21 mouse cellular contexts compared by ENCODE assay signal in genomic region chr15:84769641-84770341, GRCm38 (mm10). TPM values are rescaled to one million over a fixed set of nuclear protein-coding genes. Genes with fewer than 3 reads are reported as not detected.
DNase-seq lines count a peak whose midpoint lies in the region; ATAC-seq lines count a peak whose summit lies in the region.
"Had no signal": no experiment of that assay in that cellular context is flagged by ENCODE, and none has a peak within 500 bp of the region (broad histone marks: within the 10 kb centered on the region; RNA-seq: fewer than 3 reads in every experiment).

No protein-coding gene starts in this region.

- H3K4me3 ChIP-seq in forebrain, embryonic 15.5 days = no peak overlapping the region
- H3K4me3 ChIP-seq: embryonic facial prominence, embryonic 13.5 days; forebrain, embryonic 10.5 days; kidney, embryonic 15.5 days; neural tube, embryonic 12.5 days had no signal

- H3K9me3 ChIP-seq in forebrain, embryonic 15.5 days = no peaks in the 10 kb centered on the region
- H3K9me3 ChIP-seq: embryonic facial prominence, embryonic 13.5 days; forebrain, embryonic 10.5 days; kidney, embryonic 15.5 days; neural tube, embryonic 12.5 days had no signal

- H3K4me1 ChIP-seq in forebrain, embryonic 15.5 days = peaks cover 4% of the 10 kb centered on the region

- no peak overlapping the region for H3K27ac ChIP-seq in forebrain, embryonic 15.5 days (replicated peaks)
- H3K27ac ChIP-seq: embryonic facial prominence, embryonic 13.5 days; forebrain, embryonic 10.5 days; kidney, embryonic 15.5 days; neural tube, embryonic 12.5 days had no signal

- H3K27me3 ChIP-seq in forebrain, embryonic 15.5 days = no peaks in the 10 kb centered on the region
- H3K27me3 ChIP-seq: kidney, embryonic 15.5 days; neural tube, embryonic 12.5 days had no signal

- H3K4me2 ChIP-seq in forebrain, embryonic 15.5 days (replicated peaks) = no peak overlapping the region
- H3K4me2 ChIP-seq: embryonic facial prominence, embryonic 13.5 days; kidney, embryonic 15.5 days; liver, embryonic 11.5 days; neural tube, embryonic 12.5 days had no signal

- 86% methylated on average over 11 of the region's 11 CpGs for WGBS in forebrain, embryonic 15.5 days

- peak; percentile 9 for DNase-seq in lung, postnatal 36 days
- no peak for DNase-seq in lung, postnatal 14 days
- DNase-seq in brain, adult 2 months (ENCODE audit: low read depth, low spot score) = peak; percentile 20
- DNase-seq in heart, postnatal 36 days = peak; percentile 17 to 37
- DNase-seq in cerebellum, adult 8-10 months = no peak
- DNase-seq: adrenal gland, adult 8-10 months; cerebellum, adult 2 months; gastrocnemius, postnatal 25 days; left cerebral cortex, postnatal 4 days; lung, adult 2 months; spleen, adult 18-20 months had no signal

- H3K9ac ChIP-seq in forebrain, embryonic 15.5 days (replicated peaks) = no peak overlapping the region
- H3K9ac ChIP-seq: embryonic facial prominence, embryonic 13.5 days; kidney, embryonic 15.5 days; neural tube, embryonic 12.5 days had no signal

- intact Hi-C loops in heart, postnatal 36 days (cut with DNase I) = no loop called here

- H3K36me3 ChIP-seq in forebrain, embryonic 15.5 days = no peaks in the 10 kb centered on the region
- H3K36me3 ChIP-seq: embryonic facial prominence, embryonic 13.5 days; forebrain, embryonic 10.5 days; kidney, embryonic 15.5 days; neural tube, embryonic 12.5 days had no signal

- no peak for ATAC-seq in frontal cortex, adult (ENCODE audit: low TSS enrichment)
- no peak for ATAC-seq in forebrain, embryonic 15.5 days (replicated peaks)
- ATAC-seq: hindbrain, embryonic 16.5 days had no signal

RNA-seq across cellular contexts. Expression of gene Arhgap8, which starts 49.9 kb away (rescaled TPM):
- total RNA-seq in heart, postnatal 36 days (2021) = under 1 TPM; 0.60 to 0.92 TPM
- 0.27 and 0.60 TPM in 2 replicates for polyA plus RNA-seq in forebrain, embryonic 15.5 days (2015; fragmentation: Nextera tagmentation; extraction: Ambion mirVana)
- total RNA-seq: megakaryocyte progenitor cell, adult 5-6 weeks; MEL had no signal

Comparison
In these comparisons a context has a peak if more than half of its experiments do, and no peak if none do; other contexts are left out.
1. DNase-seq: peak in lung, postnatal 36 days (single experiment), brain, adult 2 months (single experiment) and heart, postnatal 36 days (2 of 2); none in lung, postnatal 14 days (single experiment) and cerebellum, adult 8-10 months (single experiment).